Mouse (Mus musculus) frontal cortex, postnatal 10 days (tissue): ENCODE data around the gene Tor1a.

Experiments used
- DNase-seq, 2 experiments: peaks; one replicate each; pipeline ENCODE4 v3.0.0; 2022; ENCODE audit warnings: low spot score in 2 of 2, mixed read lengths in 1 of 2

Tor1a gene

DNA sequence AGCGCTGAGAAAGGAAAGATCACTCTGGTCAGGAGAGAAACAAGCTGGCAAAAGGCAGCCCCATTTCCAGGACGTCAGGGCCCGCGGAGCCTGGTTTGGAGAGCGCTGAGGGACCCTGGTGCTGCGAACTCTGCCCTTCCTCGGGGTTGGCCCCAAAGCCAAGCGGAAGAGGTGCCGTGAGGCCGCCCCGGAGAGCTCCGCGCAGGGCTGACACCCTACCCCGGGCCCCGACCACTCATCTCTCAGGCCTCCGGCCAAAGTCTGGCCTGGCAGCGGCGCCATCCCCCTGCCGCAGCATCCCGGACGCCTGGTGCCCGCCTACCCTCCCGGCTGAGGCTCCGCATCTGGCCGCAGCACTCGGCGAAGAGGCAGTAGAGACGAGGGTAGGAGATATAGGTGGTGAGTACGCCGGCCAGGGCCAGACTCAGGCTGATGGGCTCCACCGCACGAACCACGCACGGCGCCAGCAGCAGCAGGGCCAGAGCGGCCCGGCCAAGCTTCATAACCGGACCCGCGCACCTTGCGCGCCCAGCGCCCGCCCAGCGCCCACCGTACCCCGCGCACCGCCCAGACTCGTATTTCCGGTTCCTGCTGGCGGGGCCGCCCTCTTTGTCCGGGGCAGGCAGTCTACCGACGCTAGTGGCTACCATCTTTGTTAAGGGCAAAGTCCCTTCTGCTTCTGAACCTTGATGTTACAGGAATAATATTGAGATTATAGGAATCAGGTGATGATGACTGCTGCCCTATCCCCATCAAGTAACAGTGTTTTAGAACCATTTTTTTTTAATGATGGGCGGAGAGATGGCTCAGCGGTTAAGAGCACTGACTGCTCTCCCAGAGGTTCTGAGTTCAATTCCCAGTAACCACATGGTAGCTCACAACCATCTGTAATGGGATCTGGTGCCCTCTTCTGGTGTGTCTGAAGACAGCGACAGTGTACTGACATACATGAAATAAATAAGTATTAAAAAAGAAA, at the start of gene Tor1a:
Gene Tor1a, minus strand, starts transcription at position 582 of the 976 bp plus-strand sequence.
- DNase-seq, result peak; percentile 83 to 89

DNA sequence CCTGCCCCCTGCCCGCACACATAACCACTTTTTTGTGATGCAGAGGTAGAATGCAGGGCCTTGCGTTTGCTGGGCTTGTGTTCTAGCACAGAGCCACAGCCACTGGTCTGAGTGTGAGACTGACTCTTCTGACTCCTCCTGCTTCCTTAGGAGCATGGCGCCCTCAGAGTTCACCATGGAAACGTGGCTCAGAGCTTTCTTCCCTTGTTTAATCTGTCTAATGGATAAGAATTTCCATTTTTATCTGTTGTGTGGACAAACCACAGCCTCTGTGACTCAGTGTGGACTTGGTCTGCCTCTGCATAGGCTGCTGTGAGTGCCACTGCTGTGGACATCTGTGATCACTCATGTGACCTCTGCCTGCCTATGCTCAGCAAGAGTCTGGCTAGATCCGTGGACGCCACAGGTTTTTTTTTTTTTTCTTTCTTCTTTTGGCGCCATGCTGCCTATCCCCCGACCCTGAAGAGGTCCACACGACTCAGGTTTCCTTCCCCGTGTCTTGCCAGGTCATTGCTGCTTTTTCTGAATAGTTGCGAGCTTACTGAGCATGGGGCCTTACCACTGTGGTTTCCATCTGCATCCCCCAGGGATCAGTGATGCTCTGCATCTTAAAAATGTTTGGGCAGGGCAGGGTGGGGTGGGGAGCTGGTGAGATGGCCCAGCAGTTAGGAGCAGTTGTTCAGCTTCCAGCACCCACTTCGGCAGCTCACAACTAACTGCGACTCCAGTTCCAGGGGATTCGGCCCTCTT, 45.8 kb upstream of the Tor1a start:
- no peak for DNase-seq

DNA sequence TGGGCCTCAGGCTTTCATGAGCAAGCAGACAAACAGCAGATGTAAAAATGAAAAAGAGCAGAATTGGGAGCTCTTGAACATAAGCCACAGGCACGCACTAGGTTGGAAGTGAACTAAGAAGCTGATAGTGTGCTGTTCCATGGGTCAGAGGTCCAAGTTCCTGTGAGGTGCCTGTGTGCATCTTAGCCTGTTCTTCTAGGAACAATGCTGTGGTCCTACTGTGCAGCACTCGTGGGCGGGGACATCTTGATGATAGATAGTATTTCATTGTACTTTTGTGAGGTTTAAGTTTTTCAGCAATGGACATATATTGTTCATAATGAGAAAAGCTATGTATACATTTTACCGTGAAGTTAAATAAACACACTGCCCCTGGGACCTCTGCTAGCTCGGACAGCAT, 39.5 kb upstream of the Tor1a start:
- DNase-seq, result no peak

DNA sequence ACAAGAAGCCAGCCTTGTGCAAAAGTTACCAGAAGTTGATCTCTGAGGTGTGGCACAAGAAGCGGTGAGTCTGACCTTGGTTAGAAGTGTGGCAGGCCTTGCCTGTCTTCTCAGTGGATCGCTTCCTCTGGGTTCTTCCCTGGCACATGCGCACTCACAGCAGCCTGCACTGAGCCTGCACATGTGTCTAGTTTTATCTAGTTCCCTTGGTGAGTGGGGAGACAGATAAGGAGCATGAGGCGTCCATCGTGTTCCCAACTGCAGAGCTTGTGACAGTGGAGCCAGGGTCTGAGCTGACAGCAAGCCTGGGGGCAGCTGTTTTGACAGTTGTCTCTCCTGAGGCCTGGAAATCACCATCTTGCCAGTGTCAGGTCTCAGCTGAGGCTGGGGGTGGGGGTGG, 38.7 kb upstream of the Tor1a start:
- no peak for DNase-seq

DNA sequence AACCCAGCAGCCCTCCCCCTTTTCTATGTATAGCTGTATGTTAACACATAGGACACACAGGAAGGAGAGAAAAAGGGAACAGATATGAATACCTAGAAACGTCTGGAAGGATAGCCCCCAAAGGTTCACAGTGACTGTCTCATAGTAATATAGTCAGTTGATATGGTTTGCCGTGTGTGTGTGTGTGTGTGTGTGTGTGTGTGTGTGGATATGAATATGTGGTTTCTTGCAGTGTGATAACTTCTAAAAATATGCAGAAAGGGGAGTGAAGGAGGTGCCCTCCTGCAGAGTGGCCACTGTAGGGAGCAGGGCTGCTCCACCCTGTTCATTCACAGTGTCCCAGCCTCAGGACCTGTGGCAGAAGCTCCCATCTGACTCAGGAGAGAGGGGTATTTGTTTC, 37.7 kb upstream of the Tor1a start:
- no peak for DNase-seq

DNA sequence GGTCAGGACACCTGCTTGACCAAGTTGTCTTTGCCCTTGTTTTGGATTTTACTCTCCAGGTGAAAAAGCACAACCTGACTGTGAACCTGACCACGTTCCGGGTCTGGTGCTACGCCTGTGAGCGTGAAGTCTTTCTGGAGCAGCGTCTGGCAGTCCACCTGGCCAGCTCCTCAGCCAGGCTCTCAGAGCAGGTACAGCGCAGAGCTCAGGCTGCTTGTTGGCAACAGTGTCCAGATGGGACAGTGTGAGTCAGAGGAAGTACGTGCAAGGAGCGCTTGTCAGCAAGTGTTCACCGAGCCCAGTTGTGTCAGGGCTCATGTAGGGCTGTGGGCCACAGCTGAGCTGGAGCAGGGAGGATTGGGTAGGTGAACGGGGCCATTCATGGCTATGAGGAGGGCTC, 35.1 kb upstream of the Tor1a start:
- DNase-seq, result no peak

DNA sequence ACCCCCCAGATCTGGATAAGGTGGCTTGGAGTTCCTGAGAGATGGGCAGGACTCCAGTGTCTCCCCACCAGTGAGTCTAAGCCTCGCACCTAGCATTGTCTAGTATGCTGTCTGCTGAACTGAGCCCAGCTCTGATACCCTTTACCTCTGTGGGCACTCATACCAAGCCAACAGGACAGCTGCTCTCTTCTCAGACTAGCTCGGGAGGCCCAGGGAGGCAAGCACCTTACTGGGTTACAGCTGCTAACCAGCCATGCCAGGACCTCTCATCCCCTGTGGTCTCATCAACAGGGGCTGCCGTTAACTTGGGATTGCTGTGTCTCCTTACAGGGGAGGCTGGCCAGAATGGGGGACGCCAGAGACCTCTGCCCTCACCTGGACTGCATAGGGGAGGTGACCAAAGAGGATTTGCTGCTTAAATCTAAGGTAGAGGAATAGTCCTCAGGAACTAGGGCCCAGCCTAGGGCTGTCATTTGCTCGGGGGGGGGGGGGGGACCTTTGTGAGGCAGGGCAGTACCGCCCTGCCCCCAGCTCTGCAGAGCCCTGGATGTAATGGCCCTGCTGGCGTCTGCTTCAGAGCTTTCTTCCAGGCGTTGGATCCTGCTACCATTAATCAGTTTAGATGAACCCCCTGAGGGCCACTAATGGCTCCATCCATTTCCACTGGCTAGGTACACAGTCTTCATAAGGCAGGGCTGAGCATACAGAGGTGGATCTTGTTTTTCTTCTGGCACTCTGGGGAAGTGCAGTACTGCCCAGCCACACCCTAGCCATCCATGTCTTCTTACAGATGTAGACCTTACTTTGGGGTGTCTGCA, 30.9 kb upstream of the Tor1a start:
- no peak for DNase-seq

DNA sequence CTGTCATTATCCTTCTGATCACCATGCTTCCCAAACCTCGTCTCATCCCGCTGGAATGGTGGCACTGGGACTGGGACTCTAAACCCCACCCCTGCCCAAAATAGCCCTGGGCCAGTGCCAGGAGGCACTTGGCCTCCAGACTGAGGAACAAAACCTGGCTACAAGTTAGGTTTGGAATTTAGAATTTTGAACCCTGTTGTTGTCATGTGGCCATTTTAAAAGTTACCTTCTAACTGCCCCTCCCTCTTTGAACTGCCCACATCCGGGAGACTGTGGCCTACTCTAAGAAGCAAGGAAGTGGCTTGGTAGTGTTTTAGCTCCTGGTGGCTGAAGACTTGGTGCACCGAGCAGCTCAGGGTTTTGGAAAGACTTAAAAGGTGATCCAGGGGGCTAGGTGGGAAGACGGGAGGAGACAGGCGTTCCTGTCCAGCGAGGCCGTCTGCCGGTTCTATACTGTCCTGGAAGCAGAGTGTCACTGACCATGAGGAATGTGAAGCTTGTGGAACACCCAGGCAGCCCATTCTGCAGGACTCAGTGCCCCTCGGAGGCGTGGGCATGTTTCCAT, 27.8 kb upstream of the Tor1a start:
- no peak for DNase-seq

DNA sequence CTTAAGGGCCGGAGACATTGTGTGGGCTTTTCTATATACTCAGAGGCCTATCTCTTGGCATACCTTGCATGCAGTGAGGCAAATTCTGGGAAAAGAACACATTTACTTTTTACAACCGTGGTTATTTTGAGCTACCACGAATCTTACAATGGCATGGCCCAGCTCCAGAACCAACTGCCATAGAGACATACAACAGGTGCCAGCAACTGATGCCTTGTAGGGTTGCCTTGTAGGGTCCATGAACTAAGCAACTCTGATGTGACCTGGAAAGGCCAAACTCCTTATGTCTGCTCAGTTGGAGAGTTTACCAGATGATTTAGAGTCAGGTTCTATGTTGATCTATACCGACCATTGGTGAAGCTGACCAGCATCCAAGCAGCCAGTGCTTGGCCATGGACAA, 27.1 kb upstream of the Tor1a start:
- DNase-seq, result no peak

DNA sequence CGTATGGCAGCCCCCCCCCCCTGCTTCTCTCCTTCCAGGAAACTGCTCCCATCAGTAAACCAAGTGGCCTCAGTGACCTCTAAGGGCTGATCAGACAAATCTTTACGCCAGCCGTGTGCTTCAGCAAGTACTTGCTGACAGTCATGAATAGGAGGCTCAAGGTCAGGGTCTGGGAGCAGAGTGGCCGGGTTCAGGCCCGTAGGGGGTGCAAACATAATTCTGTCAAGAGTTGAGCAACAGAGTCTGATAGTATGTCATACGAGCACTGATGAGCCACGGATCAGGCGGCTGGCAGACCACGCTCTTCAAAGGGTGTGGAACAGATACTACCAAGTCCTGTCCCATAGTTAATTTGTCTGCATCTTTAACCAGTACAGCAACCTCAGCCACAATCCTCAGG, 22.5 kb upstream of the Tor1a start:
- no peak for DNase-seq

DNA sequence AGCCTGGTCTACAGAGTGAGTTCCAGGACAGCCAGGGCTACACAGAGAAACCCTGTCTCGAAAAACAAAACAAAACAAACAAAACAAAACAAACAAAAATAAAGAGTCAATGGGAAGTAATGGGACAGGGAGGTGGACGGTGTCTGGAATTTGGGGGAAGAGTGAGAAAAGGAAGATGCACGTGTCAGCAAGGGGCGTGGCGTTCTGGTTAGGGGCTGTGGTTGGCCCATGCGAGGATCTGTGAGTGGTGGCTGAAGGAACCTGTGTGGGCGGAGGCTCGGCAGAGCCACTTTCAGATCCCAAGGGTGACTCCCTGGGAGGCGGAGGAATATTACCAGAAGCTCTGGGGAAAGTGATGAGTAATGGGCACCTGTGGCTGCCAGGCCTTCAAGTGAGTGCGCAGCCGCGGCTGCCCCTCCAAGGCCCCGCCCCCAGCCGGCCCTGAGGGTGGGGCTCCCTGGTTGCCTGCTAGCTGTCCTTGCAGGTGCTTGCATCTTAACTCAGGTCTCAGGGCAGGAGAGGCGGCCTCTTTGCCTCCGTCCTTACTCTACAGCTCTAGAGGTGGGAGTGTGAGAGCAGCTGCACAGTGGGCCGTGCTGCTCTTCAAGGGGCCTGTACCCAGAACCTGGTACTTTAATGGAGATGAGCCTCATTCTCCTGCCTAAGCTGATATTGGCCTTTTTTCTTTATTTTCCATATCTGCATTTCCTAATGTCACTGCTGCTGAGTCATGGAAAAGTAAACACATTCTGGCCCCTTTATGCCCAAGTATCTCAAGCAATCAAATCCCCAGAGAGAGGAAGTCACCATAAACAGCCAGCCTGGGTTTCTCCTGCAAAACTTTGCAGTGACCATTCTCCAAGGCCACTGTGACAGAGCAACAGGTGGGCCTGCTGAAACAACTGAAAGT, 17.6 kb upstream of the Tor1a start:
- DNase-seq, result peak in 1 of 2 experiments; percentile 26

DNA sequence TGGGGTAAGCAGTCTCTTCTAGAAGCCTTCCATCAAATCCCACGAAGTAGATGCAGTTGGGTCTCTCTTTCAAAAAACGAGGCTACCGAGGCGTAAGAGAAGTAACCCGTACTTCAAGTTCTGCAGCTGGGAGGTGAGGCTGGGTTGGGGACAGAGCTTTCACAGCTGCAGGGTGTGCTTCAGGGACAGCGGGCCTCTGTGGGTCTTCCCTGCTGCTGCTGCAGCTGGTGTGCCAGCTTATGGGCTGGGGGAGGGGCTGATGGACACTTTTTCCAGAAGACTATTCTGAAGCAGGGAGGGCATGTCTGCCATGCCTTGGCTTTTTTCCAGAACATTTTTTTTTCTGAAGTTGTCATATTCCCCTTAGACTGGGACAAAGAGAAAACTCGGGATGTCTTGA, 15.3 kb upstream of the Tor1a start:
- no peak for DNase-seq

DNA sequence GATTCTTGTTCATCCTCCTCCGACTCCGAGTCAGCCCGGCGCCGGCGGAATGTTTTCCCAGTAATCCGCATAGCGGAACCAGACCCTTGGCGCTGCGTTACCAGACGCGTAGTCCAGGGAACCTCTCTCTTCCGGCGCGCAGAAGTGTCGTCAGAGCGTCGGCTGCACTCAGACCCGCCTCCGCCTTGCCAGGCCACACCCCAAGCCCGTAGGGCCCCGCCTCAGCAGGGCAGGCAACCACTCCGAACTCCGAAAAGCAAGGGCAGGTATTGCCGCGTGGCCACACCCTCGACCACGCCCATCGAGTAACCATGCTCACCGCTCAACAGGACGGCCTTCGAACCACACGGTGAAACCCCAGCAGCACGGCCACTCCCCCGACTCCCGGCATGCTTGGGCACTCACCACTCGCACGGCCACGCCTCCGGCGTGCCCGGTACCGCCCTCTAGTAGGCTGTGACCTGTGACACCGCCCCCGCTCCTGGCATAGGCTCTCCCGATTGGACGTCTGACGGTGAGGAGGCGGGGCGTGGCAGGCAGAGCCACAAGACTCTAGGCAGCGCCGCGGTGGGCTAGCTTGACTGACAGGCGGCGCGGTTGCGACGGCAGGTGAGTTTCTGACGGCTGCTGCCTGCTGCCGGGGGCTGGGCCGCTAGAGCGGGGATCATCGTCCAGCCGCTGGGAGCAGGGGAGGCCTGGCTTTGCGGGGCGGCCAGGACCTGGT, 14.2 kb upstream of the Tor1a start, which contains the start of the genes BC005624 and Usp20:
Gene BC005624, minus strand, starts transcription at position 412 of the 724 bp plus-strand sequence.
Gene Usp20, plus strand, starts transcription at position 490 of the 724 bp plus-strand sequence.
- peak; percentile 99 to 100 for DNase-seq

DNA sequence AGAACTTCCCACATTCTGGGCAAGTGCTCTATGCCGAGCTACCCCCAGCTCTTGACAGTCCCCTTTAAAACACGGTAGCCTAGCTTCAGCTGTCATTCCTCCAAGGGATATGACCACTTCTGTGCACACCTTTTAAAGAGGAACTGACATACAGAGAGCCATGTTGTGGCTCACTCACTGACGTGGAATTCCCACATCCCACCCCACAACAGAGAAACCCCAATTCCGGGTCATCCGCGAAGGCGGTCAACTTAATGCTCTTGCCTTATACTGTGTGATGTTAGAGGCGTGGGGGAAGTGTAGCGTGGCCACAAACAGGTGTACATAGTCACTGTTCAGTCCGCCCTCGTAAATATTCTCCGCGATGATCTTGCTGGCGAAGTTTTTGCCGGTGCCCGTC, 907 bp downstream of the Tor1a start:
- DNase-seq, result no peak

DNA sequence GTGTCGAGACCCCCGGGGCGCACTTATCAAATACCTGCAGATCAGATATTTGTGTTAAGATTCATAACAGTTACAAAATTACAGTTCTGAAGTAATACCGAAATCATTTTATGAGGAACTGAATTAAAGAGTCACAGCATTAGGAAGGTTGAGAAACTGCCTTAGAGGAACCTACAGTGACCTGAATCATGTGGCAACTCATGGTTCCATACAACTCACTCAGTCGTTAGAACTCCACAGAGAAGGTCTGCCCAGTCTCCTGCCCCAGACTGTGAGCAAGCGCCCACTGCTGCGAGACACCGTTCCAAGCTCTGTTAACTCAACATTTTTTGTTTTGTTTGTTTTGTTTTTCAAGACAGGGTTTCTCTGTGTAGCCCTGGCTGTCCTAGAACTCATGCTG, 2.1 kb downstream of the Tor1a start:
- DNase-seq, result no peak

DNA sequence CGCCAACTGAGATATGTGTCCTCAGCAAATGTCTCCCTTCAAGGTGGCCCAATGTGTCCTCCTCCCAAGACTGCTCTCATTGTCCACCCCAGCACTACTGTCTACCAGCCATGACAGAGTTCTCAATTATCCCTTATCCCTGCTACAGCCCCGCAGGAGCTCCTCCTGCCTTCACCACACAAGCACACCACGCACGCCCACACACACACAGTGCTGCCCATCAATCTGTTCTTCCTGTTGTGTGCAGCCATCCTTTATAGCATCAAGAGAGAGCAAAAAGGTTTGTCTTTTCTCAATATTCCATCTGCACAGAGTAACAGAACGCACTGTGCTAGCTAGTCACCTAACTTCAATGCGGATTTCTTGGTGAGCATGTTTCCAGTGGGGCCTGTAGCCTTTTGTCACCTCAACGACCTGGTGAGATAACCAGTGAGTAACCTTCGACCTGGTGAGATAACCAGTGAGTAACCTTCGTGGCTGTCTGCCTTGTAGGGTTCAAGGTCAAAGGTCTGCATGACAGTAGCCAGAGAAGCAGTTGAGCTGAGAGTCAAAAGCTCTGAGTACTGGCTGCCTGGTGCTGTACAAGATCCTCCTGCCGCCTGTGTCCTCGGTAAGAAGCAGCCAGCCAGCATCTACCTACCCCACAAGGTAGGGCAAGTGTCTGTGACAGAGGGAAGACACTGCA, 5.0 kb downstream of the Tor1a start:
- no peak for DNase-seq

DNA sequence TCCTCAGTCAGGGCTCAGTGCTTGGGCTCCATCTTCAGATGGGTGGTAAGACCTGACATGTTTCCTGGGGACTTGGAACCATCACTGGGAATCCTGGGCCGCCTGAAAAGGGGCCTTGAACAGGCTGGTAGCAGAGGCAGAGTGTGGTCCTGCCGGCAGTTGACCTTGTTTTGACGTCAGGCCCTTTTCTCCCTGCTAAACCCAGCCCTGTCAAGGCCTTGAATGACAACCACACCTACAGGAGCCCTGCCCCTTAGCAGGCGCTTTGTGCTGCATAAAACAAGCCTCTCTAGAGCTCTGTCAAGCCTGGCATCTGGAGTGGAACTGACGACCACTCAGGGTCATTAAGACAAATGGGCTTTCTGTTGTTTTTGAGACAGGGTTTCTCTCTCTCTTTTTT, 7.9 kb downstream of the Tor1a start:
- DNase-seq, result no peak

DNA sequence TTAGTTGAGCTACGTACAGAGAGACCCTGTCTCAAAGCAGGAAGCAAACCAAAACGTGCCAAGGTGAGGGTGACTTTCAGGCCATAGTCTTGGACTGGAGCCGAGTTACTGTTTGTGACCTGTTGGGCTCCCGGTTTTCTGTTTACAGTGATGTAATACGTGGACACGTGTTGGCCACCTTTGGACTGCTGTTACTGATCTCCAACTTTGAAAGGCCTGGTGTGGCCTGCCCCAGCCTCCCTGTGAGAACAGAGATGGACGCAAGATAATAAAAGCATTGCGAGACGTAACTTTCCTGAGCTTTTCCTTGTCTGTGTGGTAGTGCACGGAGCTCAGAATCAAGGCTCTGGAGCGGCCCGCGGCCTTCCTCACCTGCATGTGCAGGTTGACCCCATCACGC, 9.0 kb downstream of the Tor1a start:
- no peak for DNase-seq

DNA sequence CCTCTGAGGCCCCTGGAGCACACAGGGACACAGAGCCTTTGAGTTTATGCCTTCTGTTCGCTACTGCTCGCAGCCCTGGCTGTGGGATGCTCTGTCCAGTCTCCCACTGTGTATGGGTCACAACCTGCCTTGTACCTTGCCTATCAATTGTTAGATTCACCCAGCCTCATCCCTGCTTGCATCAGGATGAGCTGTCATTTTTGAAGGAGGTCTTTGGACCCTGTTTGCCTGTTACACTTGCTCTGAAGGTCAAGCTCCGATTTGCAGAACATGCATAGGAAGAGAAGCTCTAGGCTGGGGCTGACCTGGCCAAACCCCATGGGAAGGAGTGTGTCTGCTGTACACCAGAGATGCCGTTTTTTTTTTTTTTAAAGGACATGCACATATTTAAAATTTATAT, 10.2 kb downstream of the Tor1a start:
- DNase-seq, result no peak
